Mouse (Mus musculus): ENCODE measurements around the gene Chsy1.

- TF ChIP-seq CTCF (IDR thresholded peaks at IDR 0.05; ENCODE audit: low read depth) (no peak), EP300 (IDR thresholded peaks at IDR 0.05; ENCODE audit: low read depth) (no peak)
Measured at GRCm38 (mm10) chr7:66120139-66120538, 10.8 kb downstream of the Chsy1 start.

Measured in liver, embryonic 14.5 days (tissue).